Mouse (Mus musculus) adrenal gland, adult 2 months (tissue): ENCODE results near the gene Calr. TPM values are rescaled to one million over a fixed set of nuclear protein-coding genes. Genes with fewer than 3 reads are reported as not detected.

Experiments used
- DNase-seq: peaks from one replicate; pipeline ENCODE4 v3.0.0; 2021
- long read RNA-seq: library from polyadenylated mRNA; stranded (forward); transcript quantifications from one replicate; pipeline ENCODE4 v2.0.0, GENCODE M21; 2021
- polyA plus RNA-seq: library from polyadenylated mRNA; depleted of rRNA; stranded (reverse); fragments of >200 nt; gene quantifications from 2 replicates; pipeline ENCODE4 v1.2.3, GENCODE M21; 2012; rRNA removed
- total RNA-seq, 2 experiments: library from RNA; stranded (reverse); gene quantifications; 2 replicates each; pipeline ENCODE4 v1.2.3; 2021

The Calr gene
- 100 to 1,000 TPM; 684 to 730 TPM for total RNA-seq
- polyA plus RNA-seq: 88.2 and 91.2 TPM in 2 replicates
- long read RNA-seq, transcript Calr-204 (5 exons, 943 nt): minor isoform, 5 of 160 reads
- long read RNA-seq, transcript Calr-201 (9 exons, 2,184 nt): major isoform, 132 of 160 reads
- long read RNA-seq, partial matches to known transcripts: 5 of 160 reads
- long read RNA-seq, other reads (novel, unspliced or antisense): 18 of 160 reads

GRCm38 (mm10) chr8:84846722-84847572 lies at the start of gene Calr:
Gene Calr, minus strand, starts transcription at chr8:84846934.
- peak; percentile 100 for DNase-seq

DNA sequence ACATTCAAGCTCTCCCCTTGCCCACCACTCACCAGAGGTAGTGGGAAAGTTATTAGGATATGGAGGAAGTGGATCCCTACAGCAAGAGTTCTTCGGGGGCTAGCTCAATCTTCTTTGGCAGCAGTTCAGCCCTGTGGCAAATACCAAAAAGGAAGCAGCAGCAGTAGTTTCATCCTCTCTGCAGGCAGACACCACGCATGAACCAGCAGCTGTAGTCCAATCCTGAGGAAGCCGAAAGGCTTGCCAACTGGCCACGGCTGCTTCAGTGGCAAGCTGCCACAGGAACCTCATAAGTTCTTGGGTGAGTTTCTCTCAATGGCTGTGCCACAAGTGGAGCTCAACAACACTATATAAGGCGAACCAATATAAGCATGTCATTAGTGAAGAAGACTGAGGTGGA lies 49.2 kb upstream of the Calr start:
- no peak for DNase-seq

DNA sequence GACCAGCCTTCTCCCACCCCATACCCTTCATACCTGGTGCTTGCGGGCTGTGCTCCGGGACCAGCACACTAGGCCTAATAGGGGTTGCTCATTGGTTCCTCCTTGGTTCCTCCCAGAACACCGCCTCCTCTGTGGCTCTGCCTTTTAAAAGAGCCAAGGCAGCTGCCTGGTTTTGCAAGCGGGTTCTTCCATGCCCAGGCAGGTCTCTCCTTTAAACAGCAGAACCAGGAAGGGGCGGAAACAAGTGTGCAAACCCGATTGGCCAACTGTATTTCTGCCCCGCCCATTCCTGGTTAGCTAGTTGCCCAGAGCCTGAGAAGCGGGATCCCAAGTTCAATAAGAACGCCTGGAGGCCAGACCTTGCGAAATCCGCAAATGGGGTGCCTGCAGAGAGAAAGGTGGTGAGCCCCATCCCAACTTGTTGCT lies 47.0 kb upstream of the Calr start, which contains the start of gene Gcdh:
Gcdh (minus strand) TSS at position 213 of the 426 bp plus-strand sequence.
- peak; percentile 97 for DNase-seq

- DNase-seq: no peak
These were observed 46.4 kb upstream of the Calr start for GRCm38 (mm10) chr8:84892993-84893708.

DNA sequence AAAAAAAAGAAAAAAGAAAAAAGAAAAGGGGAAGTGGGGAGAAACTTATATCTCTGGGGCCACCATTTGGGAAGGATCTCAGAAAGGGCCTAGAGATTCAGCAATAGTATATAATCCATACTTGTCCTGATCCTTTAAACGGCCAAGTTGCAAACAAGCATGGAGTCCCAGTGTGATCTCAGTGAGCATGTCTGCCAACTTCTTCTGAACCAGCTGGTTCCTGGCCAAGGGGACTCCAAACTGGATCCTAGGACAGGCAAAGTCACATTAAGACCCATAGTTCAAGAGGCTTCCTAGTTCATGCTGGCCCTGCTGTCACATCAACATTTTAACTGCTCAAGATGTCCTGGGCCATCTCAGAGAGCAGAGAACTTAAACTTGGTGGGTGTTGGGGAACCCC lies 42.4 kb upstream of the Calr start:
- no peak for DNase-seq

- no peak for DNase-seq
These were observed 41.5 kb upstream of the Calr start for GRCm38 (mm10) chr8:84888280-84888679.

- no peak for DNase-seq
These were observed 38.0 kb upstream of the Calr start for GRCm38 (mm10) chr8:84884728-84885127.

DNA sequence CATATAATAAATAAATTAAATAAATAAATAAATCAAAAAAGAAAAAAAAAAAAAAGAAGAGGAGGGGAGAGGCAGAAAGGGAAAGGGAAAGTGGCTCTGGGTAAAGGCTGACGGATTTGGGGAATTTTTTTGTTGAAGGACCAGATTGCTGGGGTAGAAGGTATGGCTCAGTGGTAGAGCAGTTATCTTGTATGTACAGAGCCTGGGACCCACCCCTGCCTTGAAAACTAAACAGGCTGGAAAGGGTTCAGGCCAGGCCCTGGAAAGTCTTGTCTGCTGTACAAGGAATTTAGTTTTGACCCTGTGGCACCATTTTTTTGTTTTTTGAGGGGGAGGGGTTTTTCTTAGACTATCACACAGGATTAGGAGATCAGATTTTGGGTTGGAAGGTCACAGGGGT lies 32.2 kb upstream of the Calr start:
- no peak for DNase-seq

GRCm38 (mm10) chr8:84877297-84878035 lies 30.7 kb upstream of the Calr start:
- no peak for DNase-seq

GRCm38 (mm10) chr8:84874339-84874738 lies 27.6 kb upstream of the Calr start:
- no peak for DNase-seq

GRCm38 (mm10) chr8:84873016-84873415 lies 26.3 kb upstream of the Calr start:
- DNase-seq: no peak

DNA sequence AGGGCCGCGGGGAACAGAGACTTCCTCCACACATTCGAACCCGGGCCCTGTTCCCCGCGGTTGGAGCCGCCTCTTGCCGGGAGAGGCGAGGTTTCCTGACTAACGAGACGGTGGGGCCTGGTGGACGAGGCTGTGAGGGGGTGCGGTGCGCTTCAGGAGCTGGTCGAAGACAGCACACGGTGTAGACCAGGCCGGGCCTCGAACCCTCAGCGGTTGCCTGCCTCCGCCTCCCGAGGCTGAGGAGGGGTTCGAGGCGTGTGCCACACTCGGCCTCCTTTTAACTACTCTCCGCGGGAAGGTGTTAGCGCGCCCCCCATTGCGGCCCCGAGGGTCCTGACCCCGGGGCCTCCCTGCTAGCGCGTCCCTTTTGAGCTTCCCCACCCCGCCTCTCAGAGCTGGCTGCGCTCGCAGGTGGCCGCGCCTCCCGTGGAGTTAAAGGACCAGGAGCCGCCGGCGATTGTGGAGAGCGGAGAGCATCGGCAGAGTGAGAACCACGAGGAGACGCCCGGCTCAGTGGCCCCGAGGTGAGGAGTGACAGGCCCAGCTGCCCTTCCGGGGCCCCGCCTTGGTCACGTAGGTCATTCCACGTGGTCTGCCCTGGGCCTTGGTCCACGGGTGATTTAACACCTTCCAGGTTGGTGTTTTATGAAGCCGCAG lies 25.7 kb upstream of the Calr start:
- DNase-seq: peak; percentile 47

DNA sequence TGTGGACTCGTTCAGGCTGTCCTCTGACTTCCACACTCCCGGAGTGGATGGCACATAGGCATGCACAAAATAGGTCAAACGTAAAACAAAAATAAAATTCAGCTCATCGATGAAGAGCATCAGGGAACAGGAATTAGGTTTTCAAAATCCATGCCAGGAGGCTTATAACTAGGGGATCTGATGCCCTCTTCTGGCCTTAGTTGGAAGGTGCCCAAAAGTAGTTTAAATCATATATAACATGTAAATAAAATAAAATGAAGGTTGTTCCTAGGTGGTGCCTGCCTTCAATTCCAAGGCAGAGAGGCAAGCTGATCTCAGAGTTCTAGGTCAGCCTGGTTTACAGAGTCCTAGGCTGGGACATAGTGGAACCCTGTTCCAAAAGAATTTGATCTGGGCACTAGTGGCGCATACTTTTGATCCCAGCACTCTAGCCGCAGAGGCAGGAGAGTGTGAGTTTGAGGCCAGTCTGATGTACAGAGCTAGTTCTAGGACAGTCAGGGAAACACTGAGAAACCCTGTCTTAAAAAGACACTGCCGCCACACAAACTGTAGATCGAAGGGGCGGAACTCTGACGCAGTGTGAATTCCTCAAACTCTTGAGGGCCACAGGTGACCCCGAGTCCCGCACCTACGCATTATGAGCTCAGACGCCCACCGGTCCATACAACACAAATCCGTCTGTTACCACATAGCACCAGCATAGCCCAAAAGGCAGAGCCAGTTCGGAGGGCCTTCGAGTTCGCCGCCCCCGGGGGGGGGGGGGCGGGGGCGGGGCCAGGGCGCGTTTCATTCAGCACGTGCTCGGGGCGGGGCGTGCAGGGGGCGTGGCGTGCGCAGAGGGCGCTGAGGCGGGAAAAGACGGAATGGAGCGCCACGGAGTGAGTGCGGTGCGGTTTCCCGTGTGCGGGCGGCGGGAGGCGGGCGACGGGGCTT lies 24.9 kb upstream of the Calr start, which contains the start of gene Syce2:
Syce2 (plus strand) TSS at position 736 of the 933 bp plus-strand sequence.
- peak; percentile 88 for DNase-seq

- DNase-seq: peak; percentile 94
These were observed 10.2 kb upstream of the Calr start, which contains the start of gene Farsa for GRCm38 (mm10) chr8:84856864-84857441. Gene Farsa, plus strand, starts transcription at chr8:84856989.

DNA sequence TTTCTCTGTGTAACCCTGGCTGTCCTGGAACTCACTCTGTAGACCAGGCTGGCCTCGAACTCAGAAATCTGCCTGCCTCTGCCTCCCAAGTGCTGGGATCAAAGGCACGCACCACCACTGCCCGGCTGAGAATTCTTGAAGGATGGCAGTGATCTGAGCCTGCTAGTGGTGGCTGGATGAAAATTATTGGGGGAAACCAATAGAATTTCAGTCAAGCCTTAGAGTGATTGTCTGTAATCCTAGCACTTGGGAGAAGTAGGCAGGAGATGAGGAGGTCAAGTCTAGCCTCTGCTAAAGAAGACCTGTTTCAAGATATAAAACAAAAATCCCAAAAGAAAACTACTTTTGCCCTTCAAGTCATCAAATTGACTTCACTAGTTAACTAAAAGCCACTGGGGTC lies 9.7 kb upstream of the Calr start:
- no peak for DNase-seq

DNA sequence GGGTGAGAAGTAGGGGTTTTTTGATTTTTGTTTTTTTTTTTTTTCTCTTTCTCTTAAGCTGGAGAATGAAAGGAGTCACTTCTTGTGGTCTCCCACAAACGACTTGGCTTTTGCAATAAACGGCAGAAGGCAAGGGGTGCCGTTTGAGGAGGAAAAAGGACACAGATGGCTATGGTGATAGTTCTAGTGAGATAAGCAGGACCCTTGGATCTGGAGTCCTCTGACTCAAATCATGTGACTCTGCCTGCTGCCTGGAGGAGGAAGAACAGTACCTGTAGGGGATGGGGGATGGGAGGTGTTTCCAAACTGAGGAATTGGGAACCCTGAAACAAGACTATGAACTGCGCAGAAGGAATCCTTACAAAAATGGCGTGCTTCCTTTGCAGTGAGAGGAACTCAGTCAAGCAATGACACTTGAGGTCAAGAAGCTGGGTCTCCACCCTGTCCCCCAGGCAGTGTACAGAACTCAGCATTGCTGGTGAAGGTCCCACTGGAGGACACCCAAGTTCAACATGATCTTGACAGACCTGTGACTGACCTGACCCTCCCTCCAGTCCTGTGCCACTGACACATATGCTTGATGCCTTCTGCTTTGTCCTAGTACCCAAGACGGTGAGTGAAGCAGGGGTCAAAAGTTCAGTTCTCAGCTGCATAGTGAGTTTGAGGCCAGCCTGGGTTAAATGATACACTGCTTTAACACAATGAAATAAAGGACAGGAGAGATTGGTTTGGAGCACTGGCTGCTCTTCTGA lies 1.1 kb upstream of the Calr start:
- no peak for DNase-seq

- no peak for DNase-seq
These were observed 526 bp downstream of the Calr start for GRCm38 (mm10) chr8:84846094-84846721.

GRCm38 (mm10) chr8:84845355-84846093 lies 1.2 kb downstream of the Calr start:
- peak; percentile 47 for DNase-seq
